Mouse (Mus musculus): ENCODE measurements around the gene Vti1b.
"Not testable (repeated sequence)": the region's sequence is repeated elsewhere in the genome, so short reads cannot be mapped to it uniquely, and the experiment has no call there.

Gene Vti1b

GRCm38 (mm10) chr12:79172019-79172941, at the start of gene Vti1b:
Gene Vti1b, minus strand, starts transcription at chr12:79172667.
- peak; percentile 91 for DNase-seq

- no peak for DNase-seq
These were observed 45.0 kb upstream of the Vti1b start for GRCm38 (mm10) chr12:79217511-79217910.

GRCm38 (mm10) chr12:79211447-79211846, 39.0 kb upstream of the Vti1b start:
- no peak for DNase-seq

GRCm38 (mm10) chr12:79208703-79209464, 36.4 kb upstream of the Vti1b start, which contains the start of gene Rdh12:
Gene Rdh12, plus strand, starts transcription at chr12:79208914.
- DNase-seq: no peak

GRCm38 (mm10) chr12:79201882-79202281, 29.4 kb upstream of the Vti1b start:
- DNase-seq: no peak

GRCm38 (mm10) chr12:79197105-79197504, 24.6 kb upstream of the Vti1b start:
- DNase-seq: no peak

- DNase-seq: peak; percentile 74
These were observed 21.0 kb upstream of the Vti1b start for GRCm38 (mm10) chr12:79193441-79193840.

GRCm38 (mm10) chr12:79192193-79192592, 19.7 kb upstream of the Vti1b start, which contains the start of gene Rdh11:
Gene Rdh11, minus strand, starts transcription at chr12:79192293.
- DNase-seq: no peak

GRCm38 (mm10) chr12:79191701-79192100, 19.2 kb upstream of the Vti1b start:
- peak; percentile 84 for DNase-seq

GRCm38 (mm10) chr12:79190931-79191673, 18.6 kb upstream of the Vti1b start:
- DNase-seq: peak; percentile 90

GRCm38 (mm10) chr12:79185160-79185559, 12.7 kb upstream of the Vti1b start:
- DNase-seq: not testable (repeated sequence)

- DNase-seq: no peak
These were observed 3.5 kb upstream of the Vti1b start for GRCm38 (mm10) chr12:79175998-79176397.

- peak; percentile 35 for DNase-seq
These were observed 1.3 kb upstream of the Vti1b start for GRCm38 (mm10) chr12:79173721-79174120.

- no peak for DNase-seq
These were observed 1.0 kb downstream of the Vti1b start for GRCm38 (mm10) chr12:79171269-79171995.

- DNase-seq: no peak
These were observed 2.0 kb downstream of the Vti1b start for GRCm38 (mm10) chr12:79170421-79170820.

GRCm38 (mm10) chr12:79169173-79169572, 3.3 kb downstream of the Vti1b start:
- DNase-seq: no peak

GRCm38 (mm10) chr12:79162876-79163275, 9.6 kb downstream of the Vti1b start:
- no peak for DNase-seq

- no peak for DNase-seq
These were observed 22.8 kb downstream of the Vti1b start for GRCm38 (mm10) chr12:79149653-79150052.

- no peak for DNase-seq
These were observed 31.1 kb downstream of the Vti1b start for GRCm38 (mm10) chr12:79141384-79141783.

GRCm38 (mm10) chr12:79140811-79141210, 31.7 kb downstream of the Vti1b start:
- no peak for DNase-seq

GRCm38 (mm10) chr12:79139417-79139816, 33.0 kb downstream of the Vti1b start:
- no peak for DNase-seq

GRCm38 (mm10) chr12:79138999-79139398, 33.5 kb downstream of the Vti1b start:
- no peak for DNase-seq
